Mouse (Mus musculus): Measurements from ENCODE around the gene Mon1a.
A peak's percentile ranks its signal among the peaks of the same experiment; 100 is the strongest.

Mon1a gene

DNA sequence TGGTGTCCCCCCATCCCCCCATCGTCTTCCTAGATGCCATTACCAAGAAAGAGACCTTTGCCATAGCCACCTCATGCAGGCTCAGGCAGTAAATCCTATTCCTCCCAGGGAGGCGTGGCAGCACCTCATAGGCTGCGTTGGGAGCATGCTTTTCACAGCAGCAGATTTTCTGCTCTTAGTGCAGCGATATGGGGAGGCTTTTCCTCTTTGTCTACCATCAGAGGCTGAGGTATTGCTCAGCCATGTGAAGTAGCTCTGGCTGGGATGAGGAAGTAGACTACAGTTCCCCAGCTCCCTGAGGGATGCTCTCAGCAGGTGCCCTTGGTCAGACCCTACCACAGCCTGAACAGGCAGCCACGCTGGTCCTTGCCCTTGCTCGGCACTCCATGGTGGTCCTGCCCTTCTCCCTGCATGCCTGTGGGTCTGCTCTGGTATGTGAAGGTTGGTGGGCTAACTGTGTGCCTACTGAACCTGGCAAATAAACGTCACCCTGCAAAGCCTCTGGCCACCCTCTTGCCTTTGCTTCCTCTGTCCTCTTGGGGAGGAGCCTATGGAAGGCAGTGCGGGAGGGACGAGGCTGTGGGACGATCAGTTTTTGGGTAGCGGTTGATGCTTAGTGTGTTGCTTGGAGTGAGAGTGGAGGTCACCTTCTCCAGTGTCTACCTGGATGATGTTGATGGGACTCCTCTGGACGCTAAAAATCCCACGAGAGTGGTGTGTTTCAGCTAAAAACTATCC is 61.4 kb downstream of the Mon1a start:
- no peak for DNase-seq (ENCODE audit: low read depth, low spot score)

DNA sequence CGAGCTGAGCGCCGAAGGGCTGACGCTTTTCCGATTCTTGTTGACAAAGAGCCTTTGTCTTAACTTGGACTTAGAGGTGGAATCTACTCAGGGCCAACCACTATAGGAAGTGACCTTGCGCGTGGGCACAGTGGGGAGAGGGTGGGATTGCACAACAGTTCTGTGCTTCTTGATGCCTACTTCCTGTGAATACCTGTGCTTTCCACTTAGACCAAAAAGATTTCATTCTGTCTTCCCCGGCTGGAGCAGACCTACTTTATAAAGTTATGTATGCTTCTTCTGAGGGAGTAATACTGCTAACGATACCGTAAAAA is 61.9 kb downstream of the Mon1a start, which contains the start of gene Traip:
Gene Traip (plus strand): TSS at position 215 of the 314 bp plus-strand sequence.
- no peak for DNase-seq (ENCODE audit: low read depth, low spot score)

DNA sequence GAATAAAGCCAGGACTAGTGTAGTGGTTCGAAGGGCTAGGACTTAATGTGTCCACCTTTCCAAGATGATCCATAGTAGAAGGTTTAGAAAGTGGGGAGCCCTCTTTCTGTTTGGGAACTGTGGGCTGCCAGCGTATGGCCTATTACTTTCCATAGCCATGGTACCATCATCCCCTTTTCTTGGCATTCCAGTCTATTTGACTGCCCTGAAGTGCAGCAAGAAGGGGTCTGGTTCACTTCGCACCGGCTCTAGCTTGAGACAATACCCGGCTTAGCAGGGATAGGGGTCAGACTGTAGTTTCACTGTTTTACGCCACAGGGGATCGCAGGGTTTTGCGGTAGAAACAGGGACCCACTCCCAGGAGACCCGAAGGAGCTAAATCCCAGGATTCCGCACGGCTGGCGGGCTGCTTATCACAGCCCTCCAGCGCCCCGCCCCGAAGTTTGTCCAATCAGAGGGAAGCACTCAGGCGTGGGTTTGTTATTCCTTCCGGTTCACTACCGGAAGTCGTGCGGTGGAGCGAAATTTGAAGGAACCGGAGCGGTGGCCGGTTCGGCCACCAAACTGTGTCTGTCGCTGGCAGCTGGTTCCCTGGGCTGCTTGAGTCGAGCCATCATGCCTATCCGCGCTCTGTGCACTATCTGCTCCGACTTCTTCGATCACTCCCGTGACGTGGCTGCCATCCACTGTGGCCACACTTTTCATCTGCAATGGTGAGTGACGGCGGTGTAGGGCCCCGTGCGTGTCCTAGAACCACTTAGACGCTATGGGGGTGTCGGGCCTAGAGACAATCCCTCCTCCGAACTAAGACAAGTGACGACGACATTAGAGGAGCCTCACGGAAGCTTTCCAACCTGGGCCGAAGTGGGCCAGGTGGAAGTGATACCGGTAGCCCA is 62.8 kb downstream of the Mon1a start:
- DNase-seq (ENCODE audit: low read depth, low spot score), result peak; percentile 95

Data from 3T3-L1 (cell line).